Mouse (Mus musculus) T-helper 2 cell (primary cell): ENCODE measurements at regions not wholly inside any gene's neighbourhood (a gene's known extent, or its start where the extent isn't known, plus 50 kb on each side); places are given as distances from the start of the nearest gene placed in this dataset.

Source experiments
- in situ Hi-C: fragments of 300-600 bp; cut with MboI, MseI; formaldehyde crosslinking; loops from one replicate; pipeline ENCODE4 v1.15.1; 2025; ENCODE audit warnings: high pct_unique_total_duplicates

GRCm38 (mm10) chr13:116619105-116619504 is 309.6 kb upstream of the Isl1 start:
- in situ Hi-C loops = no loop called here

- in situ Hi-C loops = no loop called here
Measured at GRCm38 (mm10) chr13:116596346-116596745, 286.9 kb upstream of the Isl1 start.

- in situ Hi-C loops = no loop called here
Measured at GRCm38 (mm10) chr13:116595512-116595911, 286.0 kb upstream of the Isl1 start.

DNA sequence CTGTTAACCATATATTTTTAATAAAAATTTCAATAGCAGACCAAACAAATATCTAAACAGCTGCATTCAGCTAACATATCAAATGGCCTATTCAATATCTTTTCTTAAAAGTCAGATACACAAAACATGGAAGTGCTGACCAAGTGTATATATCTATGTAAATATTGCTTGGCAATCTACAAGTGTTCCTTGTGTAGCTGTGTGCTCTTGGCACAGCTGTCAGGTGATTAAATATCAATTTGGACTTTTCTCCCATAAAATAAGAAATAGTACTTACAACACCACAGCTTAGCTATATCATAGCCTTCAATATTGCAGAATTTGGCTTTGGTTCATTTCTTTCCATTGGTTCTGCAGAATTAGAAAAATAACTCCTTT is 266.5 kb upstream of the Isl1 start:
- in situ Hi-C loops = no loop called here

GRCm38 (mm10) chr13:116575274-116575957 is 265.9 kb upstream of the Isl1 start:
- in situ Hi-C loops = no loop called here

DNA sequence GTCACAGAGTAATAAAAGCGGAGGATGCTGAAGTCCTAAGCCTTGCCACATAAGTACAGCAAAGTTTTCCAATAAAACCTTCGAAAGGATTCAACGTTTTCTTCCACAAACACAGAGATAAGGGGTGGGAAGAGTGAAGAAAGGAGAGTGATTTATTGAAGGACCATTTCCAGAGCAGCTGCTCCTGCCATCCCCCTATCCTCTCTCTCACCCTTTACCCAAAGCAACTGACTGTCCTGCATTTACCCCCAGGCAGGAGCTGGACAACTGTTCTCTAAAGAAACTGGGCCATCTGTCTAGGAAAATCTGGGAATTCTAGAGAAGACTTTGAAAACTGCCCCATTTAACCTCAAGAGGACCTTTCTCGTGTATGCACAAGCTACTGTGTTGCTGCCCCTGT is 245.6 kb upstream of the Isl1 start:
- in situ Hi-C loops = no loop called here

- in situ Hi-C loops = no loop called here
Measured at GRCm38 (mm10) chr13:116535211-116535610, 225.7 kb upstream of the Isl1 start.

DNA sequence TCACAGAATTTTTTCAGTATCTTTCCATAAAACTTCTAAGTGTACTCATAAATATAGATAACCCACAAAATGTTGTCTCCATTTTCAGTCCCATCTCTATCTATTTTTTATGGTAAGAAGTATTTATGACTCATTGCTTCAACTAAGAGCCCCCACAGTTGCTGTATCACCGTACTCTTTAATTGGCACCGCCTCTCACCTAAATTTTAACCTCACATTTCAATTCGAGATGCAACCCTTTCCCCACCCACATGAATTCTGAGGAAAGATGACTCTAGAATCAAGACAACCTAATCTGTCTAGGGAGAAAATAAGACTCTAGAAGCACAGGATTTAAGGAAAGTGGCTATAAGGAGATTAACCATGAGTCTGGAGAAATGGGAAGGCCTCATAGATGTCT is 223.7 kb upstream of the Isl1 start:
- in situ Hi-C loops = no loop called here

DNA sequence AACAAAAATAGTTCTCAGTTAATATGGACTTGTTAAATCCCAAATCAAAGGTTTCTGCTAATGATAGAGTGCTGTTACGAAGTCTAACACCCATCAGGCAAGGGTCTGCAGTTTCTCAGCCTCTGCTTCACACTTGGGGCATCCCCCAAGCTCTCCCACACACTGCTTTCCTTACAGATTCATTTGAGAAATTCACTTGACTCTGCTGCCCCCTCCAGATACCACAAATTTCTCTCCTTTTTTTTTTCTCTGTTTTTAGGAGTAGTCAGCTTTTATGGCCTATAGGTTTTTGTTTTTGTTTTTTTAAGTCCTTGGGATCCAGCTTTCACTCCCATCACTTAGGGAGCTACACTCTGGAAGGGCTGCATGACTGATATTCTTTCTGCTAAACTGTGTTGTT is 218.8 kb upstream of the Isl1 start:
- in situ Hi-C loops = loop anchor here (10.0 kb wide), 1 partner anchor 647 kb away; no protein-coding TSS in a partner anchor

GRCm38 (mm10) chr13:116527037-116527436 is 217.5 kb upstream of the Isl1 start:
- in situ Hi-C loops = loop anchor here (10.0 kb wide), 1 partner anchor 648 kb away; no protein-coding TSS in a partner anchor

- in situ Hi-C loops = loop anchor here (10.0 kb wide), 1 partner anchor 651 kb away; no protein-coding TSS in a partner anchor
Measured at GRCm38 (mm10) chr13:116523713-116524303, 214.3 kb upstream of the Isl1 start.

- in situ Hi-C loops = no loop called here
Measured at GRCm38 (mm10) chr13:116514640-116515311, 205.3 kb upstream of the Isl1 start.

GRCm38 (mm10) chr13:116514256-116514639 is 204.8 kb upstream of the Isl1 start:
- in situ Hi-C loops = no loop called here

DNA sequence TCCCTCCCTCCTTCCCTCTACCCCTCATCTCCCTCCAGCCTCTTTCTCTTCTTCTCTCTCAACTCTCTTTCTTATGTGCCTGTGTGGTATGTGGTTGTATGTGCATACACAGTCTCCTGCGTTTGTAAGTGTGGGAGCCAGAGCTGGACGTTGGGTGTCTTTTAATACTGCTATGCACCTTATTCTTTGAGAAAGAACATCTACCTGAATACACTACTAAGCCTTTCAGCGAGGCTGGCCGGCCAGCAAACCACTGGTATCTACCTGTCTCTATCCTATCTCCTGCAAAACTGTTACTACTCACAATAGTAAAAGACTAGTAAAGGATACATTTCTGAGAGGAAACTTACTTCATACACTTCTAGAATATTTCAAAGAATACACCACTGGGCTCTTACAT is 202.9 kb upstream of the Isl1 start:
- in situ Hi-C loops = no loop called here

DNA sequence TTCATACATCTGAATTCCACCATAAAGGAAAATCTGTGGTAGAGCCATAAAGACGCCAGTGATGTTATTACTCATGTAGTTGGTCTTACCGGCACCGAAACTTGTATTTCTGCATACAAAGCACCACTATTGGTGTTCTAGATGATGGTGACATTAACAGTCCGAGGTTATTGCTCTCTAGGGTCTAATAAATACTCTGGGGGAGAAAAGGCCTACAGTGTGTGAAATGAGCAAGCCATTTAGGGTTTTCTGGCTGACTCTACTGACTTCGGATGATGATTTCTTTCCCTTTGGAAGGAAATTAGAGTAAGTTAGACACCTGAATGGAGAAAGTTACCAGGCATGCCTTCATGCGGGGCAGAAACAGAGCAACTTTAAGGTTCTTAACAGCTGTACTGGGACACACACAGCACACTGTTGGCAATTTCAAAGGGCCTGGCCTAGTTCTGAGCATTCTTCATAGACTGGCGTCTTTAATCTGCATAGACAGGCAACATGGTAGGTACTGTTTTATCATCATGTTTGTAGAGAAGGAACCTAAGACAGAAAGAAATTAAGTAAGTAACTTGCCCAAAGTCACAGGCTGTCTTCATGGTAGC is 198.8 kb upstream of the Isl1 start:
- in situ Hi-C loops = no loop called here

DNA sequence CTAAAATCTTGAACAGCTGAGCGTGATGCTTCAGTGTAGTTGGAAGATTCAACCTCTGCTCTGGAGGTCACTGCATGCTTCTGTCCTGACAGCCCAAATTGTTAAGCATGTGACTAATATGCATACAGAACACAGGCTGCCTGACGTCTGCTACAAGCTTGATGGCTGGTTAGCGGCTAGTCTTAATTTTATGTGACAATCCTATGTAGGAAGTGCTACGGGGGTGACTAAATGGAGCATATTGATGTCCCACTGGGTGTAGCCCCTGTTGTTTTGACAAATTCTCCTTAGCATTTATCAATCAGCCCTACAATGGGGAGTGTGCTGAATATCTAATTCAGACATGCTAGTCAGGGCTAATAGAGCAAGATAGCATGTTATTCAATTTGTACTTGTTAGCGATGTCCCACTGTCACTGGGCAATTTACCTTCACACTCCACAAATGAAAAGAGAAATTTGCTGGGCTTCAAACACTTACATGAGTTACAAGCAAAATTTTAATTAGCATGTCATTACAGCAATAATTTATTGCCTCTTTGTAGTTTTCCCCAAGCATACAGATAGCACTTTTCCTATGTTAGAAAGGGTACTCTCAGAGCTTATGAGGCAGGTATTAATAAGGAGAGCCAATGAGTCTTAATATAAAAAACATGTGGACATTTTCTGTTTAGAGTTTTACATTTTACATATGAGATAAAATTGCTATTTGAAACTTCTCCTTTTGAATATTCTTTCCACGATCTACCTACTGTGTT is 188.3 kb upstream of the Isl1 start:
- in situ Hi-C loops = no loop called here

DNA sequence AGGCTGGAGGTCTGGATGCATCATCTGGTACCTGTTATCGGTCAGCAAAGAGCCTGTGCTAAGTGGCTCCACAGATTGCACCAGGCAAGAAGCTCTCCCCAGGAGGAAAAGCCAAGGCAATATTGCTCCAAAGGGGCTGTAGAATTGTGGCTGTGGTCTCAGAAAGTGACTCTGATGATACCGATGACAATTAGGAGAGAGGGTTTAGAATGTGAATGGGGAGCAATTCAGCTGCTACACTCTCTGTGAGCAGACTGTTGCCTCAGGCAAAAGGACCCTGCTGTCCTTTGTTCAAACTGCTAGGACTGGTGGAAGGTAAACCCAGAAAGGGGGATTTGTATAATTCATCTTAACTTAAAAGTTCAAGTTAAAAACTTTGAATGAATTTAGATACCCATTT is 186.2 kb upstream of the Isl1 start:
- in situ Hi-C loops = no loop called here

- in situ Hi-C loops = no loop called here
Measured at GRCm38 (mm10) chr13:116489420-116489819, 179.9 kb upstream of the Isl1 start.

GRCm38 (mm10) chr13:116474611-116475010 is 165.1 kb upstream of the Isl1 start:
- in situ Hi-C loops = no loop called here

DNA sequence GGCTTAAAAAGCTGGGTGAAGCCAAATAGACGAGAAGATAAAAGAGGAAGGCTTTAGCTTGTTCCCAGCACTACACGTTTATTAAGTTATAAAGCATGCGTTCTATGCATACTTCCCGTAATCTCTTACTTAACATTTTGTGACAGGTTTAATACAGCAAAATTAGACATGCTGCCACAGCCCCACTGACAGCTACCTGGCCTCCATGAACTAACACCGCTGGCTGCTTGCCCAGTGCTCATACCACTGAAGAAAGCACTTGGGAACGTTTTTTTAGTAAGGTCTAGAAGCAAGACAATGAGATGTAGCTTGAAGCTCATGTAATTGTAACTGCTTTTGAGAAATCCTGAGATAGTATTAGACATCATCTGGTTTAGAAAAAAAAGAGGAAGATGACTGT is 152.3 kb upstream of the Isl1 start:
- in situ Hi-C loops = no loop called here

DNA sequence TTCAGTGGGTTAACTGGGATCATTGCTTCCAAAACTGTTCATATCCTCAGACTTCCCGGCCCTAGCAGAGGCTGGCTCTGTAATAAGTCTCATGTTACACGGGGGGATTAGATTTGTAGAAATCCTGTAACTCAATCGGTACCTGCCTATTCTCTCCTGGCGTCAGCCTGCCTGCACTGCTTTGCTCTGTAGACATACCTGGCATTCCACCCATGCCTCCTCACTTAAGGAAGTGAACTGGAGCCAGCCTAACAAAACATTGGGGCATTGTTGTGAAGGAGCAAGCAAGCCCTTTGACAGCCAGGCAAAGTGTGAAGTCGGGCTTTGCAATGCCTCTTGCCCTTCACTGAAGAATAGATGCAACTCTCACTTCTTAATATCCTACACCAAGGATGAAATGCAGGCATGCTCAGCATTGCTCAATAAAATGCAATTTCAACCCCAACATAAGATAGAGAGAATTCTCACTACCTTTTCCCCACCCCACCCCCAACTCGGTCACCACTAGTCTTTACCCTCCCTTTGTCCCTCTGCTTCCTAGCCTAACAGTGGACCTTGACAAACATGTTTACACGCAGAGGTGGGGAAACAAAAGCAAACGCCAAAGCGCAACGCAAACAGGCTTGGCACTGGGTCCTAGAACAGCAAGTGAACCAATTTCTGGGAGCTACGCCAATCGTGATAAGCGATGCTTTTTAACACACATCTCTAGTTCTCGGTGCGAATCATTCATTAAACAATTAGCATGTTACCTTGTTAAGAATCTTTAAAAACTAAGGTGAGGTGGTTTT is 133.9 kb upstream of the Isl1 start:
- in situ Hi-C loops = no loop called here
